Mouse (Mus musculus) limb, embryonic 11.5 days (tissue): Measurements from ENCODE around the gene Ptpn13. TPM values are rescaled to one million over a fixed set of nuclear protein-coding genes. Genes with fewer than 3 reads are reported as not detected.

Experiments
- ATAC-seq: fragments of 200-750 bp; cut with Nextera tagmentation; 2 replicates; pipeline ENCODE4 v1.8.0; 2017; ENCODE audit warnings: low read depth; ENCODE audit not compliant: insufficient number of reproducible peaks, low FRiP score, low TSS enrichment
- DNase-seq: peaks from one replicate; pipeline ENCODE4 v3.0.0-alpha.2; 2015; ENCODE audit warnings: low spot score
- H3K27ac ChIP-seq: fragments of 300-500 bp; sonication (generic); replicated peaks from 2 replicates; pipeline ENCODE4 v1.5.1; 2014; ENCODE audit warnings: low read depth, mild to moderate bottlenecking, low read length
- H3K27me3 ChIP-seq: fragments of 300-500 bp; sonication (generic); 2 replicates; pipeline ENCODE4 v1.6.1; 2014; ENCODE audit warnings: mild to moderate bottlenecking, low read length, mixed read lengths; ENCODE audit not compliant: control insufficient read depth, insufficient read depth
- H3K36me3 ChIP-seq: fragments of 300-500 bp; sonication (generic); 2 replicates; pipeline ENCODE4 v1.6.1; 2014; ENCODE audit warnings: mild to moderate bottlenecking, low read length, moderate library complexity, mixed read lengths; ENCODE audit not compliant: control insufficient read depth, insufficient read depth
- H3K4me1 ChIP-seq: fragments of 300-500 bp; sonication (generic); 2 replicates; pipeline ENCODE4 v1.6.1; 2014; ENCODE audit warnings: low read length, mixed read lengths; ENCODE audit not compliant: control insufficient read depth, insufficient read depth
- H3K4me2 ChIP-seq: fragments of 300-500 bp; sonication (generic); 2 replicates; pipeline ENCODE4 v1.6.1; 2014; ENCODE audit warnings: low read depth, mild to moderate bottlenecking, moderate library complexity; ENCODE audit not compliant: severe bottlenecking
- H3K4me3 ChIP-seq: fragments of 300-500 bp; sonication (generic); 2 replicates; pipeline ENCODE4 v1.5.1; 2014; ENCODE audit warnings: low read depth, low read length
- H3K9ac ChIP-seq: fragments of 300-500 bp; sonication (generic); 2 replicates; pipeline ENCODE4 v1.6.1; 2014; ENCODE audit warnings: mild to moderate bottlenecking, low read length
- H3K9me3 ChIP-seq: fragments of 300-500 bp; sonication (generic); 2 replicates; pipeline ENCODE4 v1.6.1; 2016; ENCODE audit warnings: low read length; ENCODE audit not compliant: control insufficient read depth
- WGBS: fragments of 180-500 bp; shearing (Covaris S2); extraction: QIAGEN DNeasy Blood & Tissue Kit; methylation state at CpG from one replicate; pipeline ENCODE4 v1.1.7; 2014; 5-methylcytosine and 5-hydroxymethylcytosine counted together
- polyA plus RNA-seq: library from polyadenylated mRNA; unstranded; fragments of >200 nt; fragmentation: Nextera tagmentation; extraction: Ambion mirVana; gene quantifications from 2 replicates; pipeline ENCODE4 v1.2.1, GENCODE M21; 2014

Ptpn13 gene
- polyA plus RNA-seq, 1 experiment from 2014 or later = 9.2 TPM

GRCm38 (mm10) chr5:103518797-103519468 is 93.9 kb downstream of the Ptpn13 start:
- no peaks in the 10 kb centered on the region for H3K27me3 ChIP-seq
- ATAC-seq (no peak), DNase-seq (no peak)
- no peak overlapping the region for H3K9ac ChIP-seq
- H3K36me3 ChIP-seq = no peaks in the 10 kb centered on the region
- H3K9me3 ChIP-seq = no peaks in the 10 kb centered on the region
- no peak overlapping the region for H3K27ac ChIP-seq
- WGBS = 91% methylated on average over 14 of the region's 14 CpGs
- H3K4me2 ChIP-seq = no peak overlapping the region
- no peaks in the 10 kb centered on the region for H3K4me1 ChIP-seq
- H3K4me3 ChIP-seq = no peak overlapping the region

GRCm38 (mm10) chr5:103522371-103522770 is 97.4 kb downstream of the Ptpn13 start:
- ATAC-seq = no peak
- 50% methylated on average over 3 of the region's 3 CpGs for WGBS

GRCm38 (mm10) chr5:103526668-103527436 is 101.9 kb downstream of the Ptpn13 start:
- ATAC-seq (no peak), DNase-seq (no peak)
- WGBS = 93% methylated on average over 20 of the region's 20 CpGs
- no peaks in the 10 kb centered on the region for H3K9me3 ChIP-seq
- no peak overlapping the region for H3K27ac ChIP-seq
- H3K9ac ChIP-seq = no peak overlapping the region
- no peak overlapping the region for H3K4me3 ChIP-seq
- no peaks in the 10 kb centered on the region for H3K36me3 ChIP-seq
- H3K27me3 ChIP-seq = no peaks in the 10 kb centered on the region
- no peaks in the 10 kb centered on the region for H3K4me1 ChIP-seq
- no peak overlapping the region for H3K4me2 ChIP-seq

More at GRCm38 (mm10) chr5:103522371-103522770, 97.4 kb downstream of the Ptpn13 start:
- H3K27ac ChIP-seq = no peak overlapping the region
- no peak for DNase-seq
- H3K4me2 ChIP-seq = no peak overlapping the region
- no peaks in the 10 kb centered on the region for H3K27me3 ChIP-seq
- H3K9ac ChIP-seq = no peak overlapping the region
- H3K4me1 ChIP-seq = no peaks in the 10 kb centered on the region
- no peaks in the 10 kb centered on the region for H3K36me3 ChIP-seq
- no peak overlapping the region for H3K4me3 ChIP-seq
- H3K9me3 ChIP-seq = no peaks in the 10 kb centered on the region

- WGBS = 68% methylated on average over 6 of the region's 6 CpGs
- H3K27me3 ChIP-seq = no peaks in the 10 kb centered on the region
- no peaks in the 10 kb centered on the region for H3K36me3 ChIP-seq
- no peak overlapping the region for H3K27ac ChIP-seq
- H3K9me3 ChIP-seq = no peaks in the 10 kb centered on the region
- H3K9ac ChIP-seq = no peak overlapping the region
- no peaks in the 10 kb centered on the region for H3K4me1 ChIP-seq
- H3K4me3 ChIP-seq = no peak overlapping the region
- DNase-seq (no peak), ATAC-seq (no peak)
- no peak overlapping the region for H3K4me2 ChIP-seq
Observed at GRCm38 (mm10) chr5:103527437-103527718, 102.4 kb downstream of the Ptpn13 start.

- Histone ChIP-seq H3K27me3 (no peaks in the 10 kb centered on the region), H3K4me2 (no peak overlapping the region), H3K9ac (no peak overlapping the region), H3K36me3 (no peaks in the 10 kb centered on the region), H3K9me3 (no peaks in the 10 kb centered on the region), H3K4me1 (no peaks in the 10 kb centered on the region), H3K4me3 (no peak overlapping the region), H3K27ac (no peak overlapping the region)
- DNase-seq (no peak), ATAC-seq (no peak)
- WGBS = 88% methylated on average over 9 of the region's 9 CpGs
Observed at GRCm38 (mm10) chr5:103530214-103530613, 105.2 kb downstream of the Ptpn13 start.

- Histone ChIP-seq H3K4me3 (no peak overlapping the region), H3K4me2 (no peak overlapping the region), H3K27me3 (no peaks in the 10 kb centered on the region), H3K36me3 (no peaks in the 10 kb centered on the region), H3K27ac (no peak overlapping the region), H3K4me1 (no peaks in the 10 kb centered on the region), H3K9ac (no peak overlapping the region), H3K9me3 (no peaks in the 10 kb centered on the region)
- ATAC-seq (no peak), DNase-seq (no peak)
- WGBS = 85% methylated on average over 11 of the region's 11 CpGs
Observed at GRCm38 (mm10) chr5:103532841-103533390, 107.9 kb downstream of the Ptpn13 start.

GRCm38 (mm10) chr5:103534454-103534853 is 109.5 kb downstream of the Ptpn13 start:
- WGBS = 75% methylated on average over 3 of the region's 3 CpGs
- no peaks in the 10 kb centered on the region for H3K36me3 ChIP-seq
- no peaks in the 10 kb centered on the region for H3K27me3 ChIP-seq
- H3K9me3 ChIP-seq = no peaks in the 10 kb centered on the region
- no peak overlapping the region for H3K4me3 ChIP-seq
- ATAC-seq (no peak), DNase-seq (no peak)
- H3K4me2 ChIP-seq = no peak overlapping the region
- H3K27ac ChIP-seq = no peak overlapping the region
- no peaks in the 10 kb centered on the region for H3K4me1 ChIP-seq
- H3K9ac ChIP-seq = no peak overlapping the region

- H3K9me3 ChIP-seq = no peaks in the 10 kb centered on the region
- H3K27ac ChIP-seq = no peak overlapping the region
- no peaks in the 10 kb centered on the region for H3K36me3 ChIP-seq
- no peak overlapping the region for H3K4me3 ChIP-seq
- DNase-seq = no peak
- H3K4me2 ChIP-seq = no peak overlapping the region
- WGBS = 78% methylated on average over 4 of the region's 4 CpGs
- no peaks in the 10 kb centered on the region for H3K27me3 ChIP-seq
- ATAC-seq = no peak
- no peak overlapping the region for H3K9ac ChIP-seq
- no peaks in the 10 kb centered on the region for H3K4me1 ChIP-seq
Observed at GRCm38 (mm10) chr5:103537429-103537828, 112.4 kb downstream of the Ptpn13 start.
